Mouse (Mus musculus) A20 (cell line): ENCODE data around the gene Exoc6b.
"Not testable (repeated sequence)": the region's sequence is repeated elsewhere in the genome, so short reads cannot be mapped to it uniquely, and the experiment has no call there.

Source experiments
- DNase-seq: peaks from one replicate; pipeline ENCODE4 v3.0.0-alpha.2; 2011; ENCODE audit warnings: low read depth, low spot score

Gene Exoc6b

DNA sequence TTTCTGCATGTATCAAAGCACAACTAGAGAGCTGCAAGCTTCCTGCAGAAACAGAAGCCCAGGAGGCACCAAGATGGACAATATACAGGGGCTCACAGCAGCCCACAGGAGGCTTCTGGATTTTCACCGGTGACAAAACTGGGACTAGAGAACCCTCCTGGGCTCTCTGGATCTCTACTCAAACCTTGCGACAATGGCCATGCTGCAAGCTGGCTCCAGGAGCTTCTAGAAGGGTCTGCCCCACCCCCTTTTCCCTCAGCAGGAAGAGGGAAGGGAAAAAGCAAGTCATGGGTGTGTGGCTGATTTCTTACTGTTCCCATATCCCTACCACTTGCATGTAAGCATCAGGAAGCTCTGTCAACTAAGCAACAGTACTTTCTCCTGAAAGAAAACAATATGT is 437.7 kb downstream of the Exoc6b start:
- no peak for DNase-seq

DNA sequence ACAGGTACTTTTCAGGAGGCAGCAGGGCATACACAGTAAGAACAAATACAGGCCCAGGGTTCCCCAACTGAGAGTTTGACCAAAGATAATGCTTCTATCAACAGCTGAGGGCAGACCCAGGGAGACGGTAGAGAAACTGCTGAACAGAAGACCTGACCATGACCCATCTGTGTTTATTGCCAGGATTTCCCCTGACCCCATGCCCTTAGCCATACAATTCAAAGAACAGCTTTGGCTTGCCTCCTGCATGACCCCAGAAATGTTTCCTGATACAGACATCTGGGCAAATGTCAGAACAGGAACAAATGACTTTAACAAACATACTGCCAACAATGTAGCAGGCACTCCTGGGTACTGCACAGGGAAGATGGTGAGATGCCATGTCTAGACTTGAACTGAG is 439.0 kb downstream of the Exoc6b start:
- DNase-seq: no peak

DNA sequence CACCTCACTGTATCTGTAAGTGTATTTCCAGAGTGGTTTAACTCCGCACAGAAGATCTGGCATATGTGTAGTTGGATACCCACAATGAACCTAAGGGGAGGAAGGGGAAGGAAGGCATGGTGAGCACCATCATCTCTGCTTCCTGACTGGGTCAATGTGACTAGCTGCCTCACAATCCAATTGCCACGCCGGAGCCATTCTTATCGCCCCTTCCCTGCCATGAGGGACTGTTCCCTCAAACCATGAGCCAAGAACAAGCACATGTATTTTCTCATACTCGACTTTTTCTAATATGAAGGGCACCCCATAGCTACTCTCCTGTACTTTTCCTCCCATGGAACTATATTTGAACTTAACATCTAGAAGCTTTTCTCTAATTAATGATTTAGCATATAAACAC is 440.5 kb downstream of the Exoc6b start:
- no peak for DNase-seq

DNA sequence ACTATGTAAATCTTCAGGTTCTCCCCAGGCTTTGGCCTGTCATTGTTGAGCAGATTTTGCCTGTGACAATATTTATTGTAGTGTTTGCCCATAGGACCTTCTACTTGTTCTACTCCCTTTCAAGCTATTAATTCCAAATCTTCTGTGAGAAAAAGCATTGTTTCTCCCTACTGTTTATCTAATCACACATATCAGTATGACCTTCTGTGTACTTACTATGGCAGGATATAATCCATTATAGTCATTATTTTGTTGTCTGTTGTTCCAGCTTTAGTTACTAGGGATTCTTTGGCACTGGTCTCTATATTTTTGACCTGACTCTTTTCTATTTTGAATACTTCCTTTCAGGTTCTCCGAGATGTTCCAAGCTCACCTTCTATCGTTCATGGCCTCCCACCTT is 442.9 kb downstream of the Exoc6b start:
- no peak for DNase-seq

DNA sequence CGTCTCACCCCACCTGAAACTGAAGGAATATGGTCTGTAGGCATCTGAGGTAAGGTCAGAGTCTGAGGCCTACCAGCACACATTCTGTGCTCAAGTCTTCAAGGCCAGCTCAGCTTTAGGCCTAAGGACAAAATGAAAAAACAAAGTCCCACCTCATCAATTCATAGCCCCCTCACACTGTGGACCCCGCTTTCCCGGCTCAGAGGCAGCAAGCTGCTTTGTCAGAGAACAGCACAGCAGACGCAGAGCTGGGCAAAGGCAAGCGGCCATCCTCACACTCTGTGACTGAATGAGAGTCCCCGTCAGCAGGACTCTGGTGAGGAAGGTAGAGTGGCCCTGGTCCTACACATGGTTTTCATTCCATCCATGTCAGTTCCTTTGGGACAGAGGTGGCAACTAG is 450.1 kb downstream of the Exoc6b start:
- DNase-seq: no peak

DNA sequence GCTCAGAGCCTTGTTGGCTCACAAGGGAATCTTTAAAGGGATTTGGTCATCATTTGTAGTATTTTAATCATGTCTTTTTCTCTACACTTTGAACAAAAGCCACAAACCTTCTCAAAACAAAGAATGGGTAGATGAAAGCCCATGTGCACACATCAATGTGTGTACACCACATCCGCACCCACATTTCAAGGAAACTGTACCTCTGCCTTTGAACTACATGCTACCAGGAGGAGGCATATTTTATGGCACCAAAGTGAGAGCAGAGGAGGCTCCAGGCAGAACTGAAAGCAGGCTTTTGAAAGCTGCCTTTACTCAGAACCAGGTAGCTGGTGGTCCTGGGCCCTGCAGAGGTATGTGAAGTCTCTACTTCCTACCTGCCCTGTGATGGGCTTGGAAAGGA is 452.3 kb downstream of the Exoc6b start:
- DNase-seq: no peak

DNA sequence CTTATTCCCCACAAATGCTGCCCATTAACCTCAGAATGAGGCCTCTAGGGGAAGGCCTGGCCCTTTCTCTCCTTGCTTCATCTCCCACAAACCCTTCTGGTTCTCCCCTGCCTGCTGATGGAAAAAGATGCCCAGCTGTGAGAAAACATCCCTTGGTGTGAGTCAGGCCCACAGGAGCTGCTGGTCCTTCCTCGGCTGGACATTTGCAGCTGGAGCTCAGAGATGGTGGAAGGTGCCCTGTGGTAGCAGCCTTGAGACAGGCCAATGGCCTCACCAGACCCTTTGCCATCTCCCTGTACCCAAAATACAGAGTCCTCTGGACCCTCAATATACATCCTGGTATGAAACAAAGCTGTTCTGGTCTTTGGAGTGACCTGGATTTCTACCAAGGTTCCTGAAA is 452.7 kb downstream of the Exoc6b start:
- DNase-seq: no peak

DNA sequence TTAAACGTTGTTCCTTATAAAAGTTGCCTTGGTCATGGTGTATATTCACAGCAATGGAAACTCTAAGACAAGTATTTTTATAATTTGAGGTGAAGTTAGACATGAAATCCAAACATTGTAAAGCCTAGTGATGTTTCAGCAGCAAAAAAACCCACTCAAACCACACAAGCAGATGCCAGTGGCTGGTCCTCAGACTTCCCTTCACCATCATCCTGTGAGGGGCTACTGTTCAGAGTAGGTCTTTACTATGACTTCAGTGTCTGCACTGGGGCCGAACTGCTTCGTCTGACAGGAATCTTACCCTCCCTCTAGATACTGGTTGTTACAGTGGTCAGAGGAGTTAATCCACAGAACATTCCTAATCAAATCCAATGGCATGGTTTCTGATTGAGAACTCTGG is 455.8 kb downstream of the Exoc6b start:
- DNase-seq: no peak

DNA sequence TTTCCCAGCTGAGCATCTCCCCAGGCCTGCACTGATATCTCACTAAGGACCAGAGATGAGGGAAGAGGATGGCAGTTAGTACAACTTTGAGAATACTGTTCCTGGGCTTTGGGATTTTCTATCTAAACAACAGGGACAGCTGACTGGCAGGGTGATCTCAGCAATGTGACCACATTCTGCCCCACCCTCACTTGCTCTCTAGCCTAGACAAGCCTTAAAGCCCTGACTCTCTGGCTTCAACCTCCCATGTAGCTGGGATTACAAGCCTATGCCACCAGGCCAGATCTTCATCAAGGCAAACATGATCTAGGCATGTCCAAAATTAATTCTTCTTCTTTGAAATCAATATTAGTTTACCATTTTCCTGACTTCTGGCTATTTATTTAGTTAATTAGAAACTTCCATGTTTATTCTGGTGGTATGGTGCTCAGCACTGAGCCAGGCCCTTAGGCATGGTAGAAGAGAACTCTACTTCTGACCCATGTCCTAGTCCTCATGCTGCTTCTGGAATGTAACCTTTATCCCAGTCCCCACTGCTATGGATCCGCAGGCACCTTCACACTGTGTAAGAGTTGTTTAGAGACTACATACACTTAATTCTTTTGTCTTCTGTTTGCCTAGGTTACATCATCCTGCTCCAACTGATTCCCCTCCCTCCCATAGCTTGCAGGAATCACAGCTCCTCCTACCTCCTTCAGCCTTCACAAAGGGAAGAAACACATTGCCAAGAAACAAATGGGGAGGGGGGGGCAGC is 468.0 kb downstream of the Exoc6b start:
- DNase-seq: no peak

DNA sequence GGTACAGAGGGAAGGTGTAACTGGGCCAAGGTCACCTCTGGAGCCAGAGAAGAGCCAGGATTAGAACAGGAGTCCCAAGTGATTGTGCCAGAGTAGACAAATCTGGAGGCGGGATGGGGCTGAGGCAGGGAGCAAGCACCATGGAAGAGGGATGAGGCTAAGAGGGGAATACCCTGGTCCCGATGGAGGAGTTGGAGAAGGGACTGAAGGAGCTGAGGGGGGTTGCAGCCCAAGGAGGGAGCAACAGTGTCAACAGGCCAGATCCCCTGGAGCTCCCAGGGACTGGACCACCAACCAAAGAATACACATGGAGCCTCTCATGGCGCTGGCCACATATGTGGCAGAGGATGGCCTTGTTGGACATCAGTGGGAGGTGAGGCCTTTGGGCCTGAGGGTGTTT is 470.0 kb downstream of the Exoc6b start:
- not testable (repeated sequence) for DNase-seq

DNA sequence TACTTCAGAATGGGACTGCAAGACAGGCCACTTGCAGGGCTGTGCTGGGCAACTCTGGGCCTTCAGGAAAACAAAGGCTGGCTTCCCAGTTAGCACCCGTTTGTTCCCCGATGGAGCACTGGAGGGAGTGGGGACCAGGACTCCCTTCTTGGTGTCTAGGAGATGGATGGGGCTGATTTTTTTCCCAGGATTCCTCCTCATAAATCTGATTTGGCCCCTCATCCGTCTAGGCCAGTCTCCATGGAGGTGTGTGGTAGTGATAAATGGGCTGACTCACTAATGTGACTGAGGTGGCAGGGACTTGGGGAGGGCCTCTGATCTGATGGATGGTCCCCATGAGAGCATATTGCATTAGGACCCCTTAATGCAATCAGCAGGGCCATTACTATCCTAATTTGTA is 470.6 kb downstream of the Exoc6b start:
- DNase-seq: no peak

DNA sequence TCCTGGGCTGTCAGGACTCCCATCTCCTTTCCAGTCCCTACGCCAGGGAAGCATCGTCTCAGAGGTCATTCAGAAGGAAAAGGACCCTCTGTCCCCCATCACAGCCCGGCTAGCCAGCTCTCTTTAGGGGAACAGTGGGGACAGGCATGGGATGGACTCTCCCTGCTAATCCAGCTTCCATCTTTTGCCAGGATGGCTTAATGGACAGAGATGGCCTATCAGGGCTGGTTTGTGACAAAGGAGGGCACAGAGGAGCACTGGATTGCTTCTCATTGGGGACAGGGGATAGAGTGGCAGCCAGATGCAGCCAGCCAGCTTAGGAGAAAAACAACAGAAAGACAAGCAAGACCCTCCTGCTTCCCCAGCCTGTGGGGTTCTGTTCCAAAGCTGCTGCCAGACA is 474.7 kb downstream of the Exoc6b start:
- no peak for DNase-seq

DNA sequence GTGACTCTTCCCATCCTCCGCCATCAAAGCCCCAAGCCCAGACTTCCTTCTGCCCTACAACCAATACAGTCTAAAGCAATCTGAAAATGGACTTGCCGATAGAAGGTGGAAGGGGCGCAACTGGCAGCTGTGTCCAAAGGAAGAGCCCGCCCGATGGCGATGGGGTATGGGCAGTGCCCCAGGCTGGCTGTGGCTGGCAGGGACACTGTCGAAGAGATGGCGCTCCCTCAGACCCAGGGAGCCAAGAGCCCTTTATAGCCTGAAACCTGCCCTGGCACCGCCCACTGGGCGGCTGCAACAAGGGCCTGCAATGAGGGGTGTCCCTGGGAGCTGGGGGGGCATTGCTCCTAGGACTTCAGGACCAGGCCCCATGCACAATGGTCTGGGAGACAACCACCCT is 475.6 kb downstream of the Exoc6b start, which contains the start of gene Cyp26b1:
Cyp26b1 (minus strand) TSS at position 216 of the 400 bp plus-strand sequence.
- DNase-seq: no peak

DNA sequence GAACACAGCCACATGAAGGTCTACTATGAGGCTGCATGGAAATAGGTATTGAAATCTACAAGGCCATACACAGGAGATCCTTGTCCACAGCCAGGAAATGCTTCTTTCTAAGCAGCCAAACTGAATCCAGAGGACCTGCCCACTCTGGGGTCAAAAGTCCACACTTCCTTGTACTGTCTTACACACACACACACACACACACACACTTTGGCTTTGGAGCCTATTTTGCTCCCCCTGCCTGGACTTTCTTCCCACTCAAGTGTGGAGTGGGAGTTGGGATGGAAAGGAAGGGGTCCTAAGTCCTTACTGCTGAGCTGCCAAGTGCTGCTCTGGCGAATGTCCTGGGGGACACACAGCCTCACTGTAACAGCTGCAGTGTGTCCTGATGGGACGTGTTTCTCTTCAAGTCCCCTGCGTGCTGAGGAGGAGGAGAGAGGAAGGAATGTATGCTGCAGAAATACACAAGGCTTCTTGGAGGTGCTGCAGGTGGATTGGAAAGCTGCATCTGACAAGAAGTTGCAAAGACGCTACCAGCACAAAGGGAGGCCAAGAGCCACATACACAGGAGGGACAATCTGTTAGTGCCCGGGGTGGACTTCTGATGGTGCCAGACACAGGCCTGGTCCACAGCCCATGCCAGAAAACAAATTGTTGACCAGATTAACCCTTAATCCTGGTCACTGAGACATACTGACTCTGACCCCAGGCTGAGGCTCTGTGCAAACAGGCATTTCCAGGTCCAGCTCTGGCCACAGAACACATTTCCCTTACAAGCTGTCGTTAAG is 478.2 kb downstream of the Exoc6b start:
- DNase-seq: no peak

DNA sequence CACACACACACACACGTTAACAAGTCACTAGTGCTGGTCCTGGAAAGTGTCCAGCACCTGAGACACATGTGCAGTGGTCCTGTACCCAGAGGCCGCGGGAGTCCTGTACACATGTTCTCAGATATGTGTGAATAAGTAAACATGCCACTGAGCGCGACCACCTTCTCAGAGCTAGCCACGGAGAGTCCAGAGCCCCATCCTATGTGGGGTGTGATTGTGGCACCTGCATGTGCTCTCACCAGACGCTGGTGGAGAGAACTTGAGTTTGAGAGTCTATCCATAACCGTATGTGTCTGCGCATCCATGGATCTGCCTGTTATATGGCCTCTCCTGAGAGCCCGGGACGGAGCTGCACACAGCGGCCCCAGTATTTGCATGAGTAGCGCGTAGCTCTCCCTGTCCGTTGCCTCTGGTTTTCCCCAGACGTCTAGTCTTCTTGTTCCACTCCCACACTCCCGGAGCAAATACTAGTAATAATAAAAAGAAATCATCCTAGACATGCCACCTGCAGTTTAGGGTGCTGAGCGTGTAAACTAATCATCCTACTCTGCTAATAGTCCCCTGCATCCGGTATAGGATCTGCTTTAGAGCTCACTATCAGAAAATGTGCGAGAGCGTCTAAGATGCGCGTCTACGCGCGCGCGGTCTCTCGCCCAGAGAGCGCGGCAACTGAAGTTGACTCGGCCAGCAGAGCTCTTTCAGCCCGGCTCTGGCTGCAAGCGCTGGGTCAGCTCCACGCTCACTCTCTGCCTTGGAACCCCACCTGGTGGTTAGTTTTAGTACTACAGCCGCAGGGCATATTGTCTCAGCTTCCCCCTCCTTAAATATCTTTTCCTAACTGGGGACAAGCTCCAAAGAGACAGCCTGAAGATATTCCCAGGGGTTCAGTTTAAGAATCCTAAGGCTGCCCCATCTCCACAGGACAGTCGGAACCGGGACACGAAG is 479.3 kb downstream of the Exoc6b start:
- peak; percentile 69 for DNase-seq

DNA sequence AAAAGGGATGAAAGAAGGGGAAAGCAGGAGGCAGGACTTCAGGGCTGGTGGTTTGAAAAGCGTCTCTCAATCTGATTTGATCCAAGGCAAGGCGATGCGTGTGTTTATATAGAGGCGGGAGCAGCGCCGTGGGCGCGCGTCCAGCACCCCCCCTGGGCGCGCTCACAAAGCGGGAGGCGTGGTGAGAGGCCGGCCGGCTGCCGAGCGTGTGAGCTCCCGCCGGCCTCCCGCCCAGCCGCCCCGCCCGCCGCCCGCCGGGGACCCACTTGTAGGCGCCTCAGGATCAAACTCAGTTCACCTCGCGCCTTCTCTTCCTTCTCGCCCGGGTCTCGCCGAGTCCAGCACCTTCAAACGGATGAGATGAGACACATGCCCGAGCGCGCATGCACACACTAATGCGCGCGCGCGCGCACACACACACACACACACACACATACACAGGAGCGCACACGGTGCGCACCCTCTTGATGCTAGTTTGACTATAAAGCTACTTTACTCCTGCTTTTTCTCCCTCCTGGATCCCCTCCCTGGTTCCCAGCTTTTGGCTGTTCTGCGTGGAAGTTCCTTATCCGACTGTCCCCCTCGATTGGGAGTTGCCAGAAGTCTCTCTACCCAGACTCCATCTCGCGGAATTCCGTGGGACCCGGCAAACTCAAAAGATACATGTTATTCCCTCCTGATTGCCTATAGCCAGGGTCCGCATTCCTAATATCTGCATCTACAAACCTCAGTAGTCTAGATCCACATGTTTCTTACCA is 480.2 kb downstream of the Exoc6b start:
- peak; percentile 46 for DNase-seq

DNA sequence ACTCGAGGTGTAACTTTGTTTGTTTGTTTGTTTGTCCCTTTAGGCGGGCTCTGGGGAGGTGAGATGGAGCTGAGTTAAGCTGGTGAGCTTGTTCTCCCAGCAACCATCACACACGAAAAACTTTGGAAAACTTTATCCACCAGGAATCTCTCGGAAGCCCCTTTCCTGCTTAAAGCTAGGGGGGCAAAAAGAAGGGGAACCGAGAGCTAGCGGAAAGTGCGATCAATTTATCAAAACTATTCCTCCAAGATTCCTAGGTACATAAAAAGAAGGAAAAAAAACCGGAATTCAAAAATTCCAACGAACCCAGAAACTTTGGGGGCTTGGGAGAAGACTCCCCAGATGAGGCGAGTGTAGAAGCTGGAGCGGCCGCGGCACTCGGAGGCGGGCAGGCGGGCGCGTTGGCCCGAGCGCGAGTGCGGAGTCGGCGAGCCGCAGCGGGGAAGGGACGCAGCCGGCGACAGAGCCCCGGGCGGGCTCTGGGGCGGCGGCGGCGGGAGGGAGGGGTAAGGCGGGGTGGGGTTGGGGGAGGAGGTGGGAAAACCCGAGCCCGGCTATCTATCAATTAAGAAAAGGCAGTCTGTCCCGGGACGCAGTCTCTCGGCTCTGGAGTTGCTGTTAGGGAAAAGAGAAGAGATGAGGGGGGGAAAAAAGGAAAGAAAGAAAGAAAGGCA is 481.0 kb downstream of the Exoc6b start:
- peak; percentile 9 for DNase-seq

DNA sequence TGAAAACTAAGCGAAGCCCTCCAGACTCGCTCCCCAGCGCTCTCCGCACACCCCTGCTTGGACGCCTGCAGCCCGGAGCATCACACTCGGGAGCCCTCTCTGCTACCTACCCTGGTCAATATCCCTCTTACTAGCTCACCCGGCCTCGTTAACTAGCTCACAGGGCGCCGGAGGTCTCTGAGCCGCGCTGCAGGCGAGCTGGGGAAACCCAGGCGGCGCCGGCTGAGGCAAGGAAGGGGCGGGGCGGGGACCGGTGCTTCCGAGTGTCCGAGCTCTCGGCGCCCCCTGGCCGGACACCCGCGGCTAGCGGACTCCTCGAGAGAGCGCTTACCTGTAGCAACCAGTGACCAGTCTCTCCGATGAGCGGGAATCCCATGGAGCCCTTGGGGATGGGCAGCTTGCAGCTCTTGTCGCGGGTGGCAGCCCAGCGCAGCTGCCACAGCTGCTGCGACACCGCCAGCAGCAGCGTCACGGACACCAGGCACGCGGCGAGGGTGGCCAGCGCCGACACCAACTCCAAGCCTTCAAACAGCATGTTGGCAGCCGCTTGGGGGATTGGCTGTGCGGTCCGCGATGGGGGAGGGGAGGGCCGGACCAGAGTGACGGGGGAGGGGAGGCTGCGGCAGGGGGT is 481.7 kb downstream of the Exoc6b start:
- DNase-seq: peak; percentile 59

DNA sequence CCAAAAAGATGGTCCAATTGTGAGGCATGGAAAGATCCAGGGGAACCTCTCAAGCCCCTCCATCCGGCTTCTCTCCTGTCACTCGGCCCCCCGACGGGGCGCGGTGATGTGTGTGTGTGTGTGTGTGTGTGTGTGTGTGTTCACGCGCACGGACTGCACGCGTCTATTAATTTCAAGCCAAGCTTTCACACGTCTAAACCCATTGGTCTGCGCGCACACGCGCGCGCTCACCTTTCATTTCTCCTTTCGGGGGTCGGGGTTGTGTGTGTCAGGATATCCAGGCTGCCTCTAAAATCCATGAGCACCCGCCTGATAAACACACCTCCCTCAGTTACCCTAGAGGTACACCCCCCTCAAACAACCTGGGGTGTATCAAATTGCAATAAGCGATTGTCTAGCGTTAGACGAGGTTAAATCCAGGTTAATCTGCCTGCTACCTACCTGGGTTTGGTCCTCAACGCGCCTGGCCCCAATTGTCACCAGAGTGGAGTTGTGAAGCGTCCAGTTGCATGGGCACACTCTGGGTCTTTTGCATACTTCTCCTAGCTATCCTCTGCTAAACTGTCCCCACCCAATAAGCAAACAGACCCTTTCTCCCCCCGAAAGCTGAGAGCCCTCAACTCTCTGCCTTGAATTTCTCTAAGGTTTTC is 482.6 kb downstream of the Exoc6b start:
- no peak for DNase-seq
